Mouse (Mus musculus) cortical plate, adult 2 months (tissue): Measurements from ENCODE around the gene Ppp2r5a.

Experiments used
- CTCF ChIP-seq: fragments of 200-500 bp; IDR thresholded peaks from 2 replicates; pipeline ENCODE4 v1.5.1; 2011; ENCODE audit warnings: mild to moderate bottlenecking, control low read depth, low read length; ENCODE audit not compliant: insufficient read depth; ENCODE audit errors: extremely low read depth
- POLR2A ChIP-seq: fragments of 200-500 bp; IDR thresholded peaks from 2 replicates; pipeline ENCODE4 v1.6.1; 2011; ENCODE audit warnings: mild to moderate bottlenecking, low read length, control low read depth; ENCODE audit not compliant: insufficient read depth; ENCODE audit errors: extremely low read depth

GRCm38 (mm10) chr1:191449537-191449936, 46.5 kb upstream of the Ppp2r5a start:
- no peak for TF ChIP-seq CTCF
- no peak for TF ChIP-seq POLR2A
